Mouse (Mus musculus) mouse trophoblast stem cell (cell line): ENCODE measurements around the gene Pde11a.

Experiments
- in situ Hi-C, 2 experiments: fragments of 300-500 bp; cut with MseI, MboI; formaldehyde crosslinking; loops; 2 replicates in 1 of 2; 3 replicates in 1 of 2; pipeline ENCODE4 v1.15.1; 2025

The Pde11a gene

GRCm38 (mm10) chr2:76058661-76059467 lies 279.7 kb downstream of the Pde11a start:
- in situ Hi-C loops: no loop called here

GRCm38 (mm10) chr2:76057555-76057954 lies 281.0 kb downstream of the Pde11a start:
- in situ Hi-C loops: no loop called here

- in situ Hi-C loops: no loop called here
Observed at GRCm38 (mm10) chr2:76053748-76054331, 284.7 kb downstream of the Pde11a start.

- in situ Hi-C loops: no loop called here
Observed at GRCm38 (mm10) chr2:76052897-76053505, 285.6 kb downstream of the Pde11a start.

GRCm38 (mm10) chr2:76051385-76051784 lies 287.2 kb downstream of the Pde11a start:
- in situ Hi-C loops: no loop called here

GRCm38 (mm10) chr2:76050911-76051310 lies 287.7 kb downstream of the Pde11a start:
- in situ Hi-C loops: no loop called here

GRCm38 (mm10) chr2:76050092-76050491 lies 288.5 kb downstream of the Pde11a start:
- in situ Hi-C loops: no loop called here

GRCm38 (mm10) chr2:76049529-76049928 lies 289.0 kb downstream of the Pde11a start:
- in situ Hi-C loops: no loop called here

- in situ Hi-C loops: no loop called here
Observed at GRCm38 (mm10) chr2:76047740-76048139, 290.8 kb downstream of the Pde11a start.

GRCm38 (mm10) chr2:76042210-76042609 lies 296.4 kb downstream of the Pde11a start:
- in situ Hi-C loops: no loop called here

- in situ Hi-C loops: no loop called here
Observed at GRCm38 (mm10) chr2:76040116-76040515, 298.5 kb downstream of the Pde11a start.

- in situ Hi-C loops: no loop called here
Observed at GRCm38 (mm10) chr2:76030080-76030479, 308.5 kb downstream of the Pde11a start.

GRCm38 (mm10) chr2:76029081-76029901 lies 309.3 kb downstream of the Pde11a start:
- in situ Hi-C loops: no loop called here

GRCm38 (mm10) chr2:76016890-76017289 lies 321.7 kb downstream of the Pde11a start:
- in situ Hi-C loops: no loop called here

GRCm38 (mm10) chr2:76016136-76016535 lies 322.4 kb downstream of the Pde11a start:
- in situ Hi-C loops: no loop called here

- in situ Hi-C loops: no loop called here
Observed at GRCm38 (mm10) chr2:76015460-76015859, 323.1 kb downstream of the Pde11a start.

- in situ Hi-C loops: no loop called here
Observed at GRCm38 (mm10) chr2:76014659-76015058, 323.9 kb downstream of the Pde11a start.

GRCm38 (mm10) chr2:76006194-76006593 lies 332.4 kb downstream of the Pde11a start:
- in situ Hi-C loops: no loop called here

GRCm38 (mm10) chr2:76002899-76003298 lies 335.7 kb downstream of the Pde11a start:
- in situ Hi-C loops: no loop called here

GRCm38 (mm10) chr2:76001392-76001791 lies 337.2 kb downstream of the Pde11a start:
- in situ Hi-C loops: no loop called here

GRCm38 (mm10) chr2:75999636-76000035 lies 338.9 kb downstream of the Pde11a start:
- in situ Hi-C loops: no loop called here

GRCm38 (mm10) chr2:75998692-75999091 lies 339.9 kb downstream of the Pde11a start:
- in situ Hi-C loops: no loop called here
